Mouse (Mus musculus): ENCODE measurements around the gene Kcnb1.

Gene Kcnb1

GRCm38 (mm10) chr2:167079535-167080257, 110.3 kb downstream of the Kcnb1 start:
- DNase-seq (ENCODE audit: low spot score in 2 of 2): no peak

GRCm38 (mm10) chr2:167078931-167079495, 110.9 kb downstream of the Kcnb1 start:
- no peak for DNase-seq (ENCODE audit: low spot score in 2 of 2)

- no peak for DNase-seq (ENCODE audit: low spot score in 2 of 2)
Observed at GRCm38 (mm10) chr2:167078486-167078885, 111.5 kb downstream of the Kcnb1 start.

GRCm38 (mm10) chr2:167077199-167077962, 112.6 kb downstream of the Kcnb1 start:
- no peak for DNase-seq (ENCODE audit: low spot score in 2 of 2)

DNA sequence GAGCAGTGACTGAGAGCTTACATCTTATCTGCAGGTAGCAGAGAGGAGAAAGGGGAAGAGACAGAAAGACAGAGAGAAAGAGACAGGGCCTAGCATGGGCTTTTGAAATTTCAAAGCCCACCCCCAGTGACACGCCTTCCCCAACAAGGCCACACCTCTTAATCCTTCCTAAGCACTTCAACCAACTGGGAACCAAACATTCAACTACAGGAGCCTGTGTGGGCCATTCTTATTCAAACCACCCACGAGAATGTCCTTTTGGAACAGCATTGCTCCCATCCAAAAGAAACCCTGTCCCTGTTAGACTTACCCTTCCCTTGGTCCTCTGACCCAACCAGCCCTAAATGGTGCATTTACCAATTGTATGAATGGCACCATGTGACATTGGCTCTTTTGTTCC, 113.2 kb downstream of the Kcnb1 start:
- DNase-seq (ENCODE audit: low spot score in 2 of 2): no peak

DNA sequence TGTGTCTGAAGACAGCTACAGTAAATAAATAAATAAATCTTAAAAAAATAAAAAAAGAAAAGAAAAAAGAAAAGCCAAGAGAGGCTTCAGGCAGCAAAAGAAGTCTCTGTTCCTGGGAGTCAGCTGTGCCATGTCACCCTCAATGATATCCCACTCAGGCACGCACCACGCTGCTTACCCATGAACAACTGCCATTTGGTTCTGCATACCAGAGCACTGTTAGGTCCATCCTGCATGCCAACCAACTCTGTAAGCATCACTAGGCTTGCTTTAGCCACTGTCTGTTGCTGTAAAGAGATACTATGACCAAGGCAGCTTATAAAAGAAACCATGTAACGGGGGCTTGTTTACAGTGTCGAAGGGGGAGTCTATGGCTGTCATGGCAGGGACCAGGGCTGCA, 113.6 kb downstream of the Kcnb1 start:
- DNase-seq (ENCODE audit: low spot score in 2 of 2): no peak

GRCm38 (mm10) chr2:167074587-167074986, 115.4 kb downstream of the Kcnb1 start:
- DNase-seq (ENCODE audit: low spot score in 2 of 2): no peak

GRCm38 (mm10) chr2:167071641-167072601, 118.0 kb downstream of the Kcnb1 start:
- peak; percentile 76 to 96 for DNase-seq (ENCODE audit: low spot score in 2 of 2)

GRCm38 (mm10) chr2:167071266-167071640, 118.7 kb downstream of the Kcnb1 start:
- DNase-seq (ENCODE audit: low spot score in 2 of 2): no peak

GRCm38 (mm10) chr2:167070341-167070740, 119.6 kb downstream of the Kcnb1 start:
- no peak for DNase-seq (ENCODE audit: low spot score in 2 of 2)

- no peak for DNase-seq (ENCODE audit: low spot score in 2 of 2)
Observed at GRCm38 (mm10) chr2:167067575-167067974, 122.4 kb downstream of the Kcnb1 start.

- DNase-seq (ENCODE audit: low spot score in 2 of 2): no peak
Observed at GRCm38 (mm10) chr2:167066528-167067516, 123.1 kb downstream of the Kcnb1 start.

DNA sequence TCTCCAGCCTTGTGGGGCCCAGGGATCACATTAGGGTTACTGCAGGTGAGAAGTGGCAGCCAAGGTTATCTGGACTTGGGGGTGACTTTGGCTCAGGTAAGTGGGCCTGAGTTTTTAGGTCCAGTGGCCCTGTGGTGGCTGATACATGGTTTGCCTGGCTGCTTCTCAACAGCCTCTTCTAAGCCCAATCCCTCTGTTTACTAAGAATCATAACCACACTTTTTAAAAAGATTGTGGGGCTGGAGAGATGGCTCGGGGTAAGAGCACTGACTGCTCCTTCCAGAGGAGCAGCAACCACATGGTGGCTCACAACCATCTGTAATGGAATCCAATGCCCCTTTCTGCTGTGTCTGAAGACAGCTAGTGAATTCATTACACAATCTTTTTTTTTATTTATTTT, 123.9 kb downstream of the Kcnb1 start:
- no peak for DNase-seq (ENCODE audit: low spot score in 2 of 2)

DNA sequence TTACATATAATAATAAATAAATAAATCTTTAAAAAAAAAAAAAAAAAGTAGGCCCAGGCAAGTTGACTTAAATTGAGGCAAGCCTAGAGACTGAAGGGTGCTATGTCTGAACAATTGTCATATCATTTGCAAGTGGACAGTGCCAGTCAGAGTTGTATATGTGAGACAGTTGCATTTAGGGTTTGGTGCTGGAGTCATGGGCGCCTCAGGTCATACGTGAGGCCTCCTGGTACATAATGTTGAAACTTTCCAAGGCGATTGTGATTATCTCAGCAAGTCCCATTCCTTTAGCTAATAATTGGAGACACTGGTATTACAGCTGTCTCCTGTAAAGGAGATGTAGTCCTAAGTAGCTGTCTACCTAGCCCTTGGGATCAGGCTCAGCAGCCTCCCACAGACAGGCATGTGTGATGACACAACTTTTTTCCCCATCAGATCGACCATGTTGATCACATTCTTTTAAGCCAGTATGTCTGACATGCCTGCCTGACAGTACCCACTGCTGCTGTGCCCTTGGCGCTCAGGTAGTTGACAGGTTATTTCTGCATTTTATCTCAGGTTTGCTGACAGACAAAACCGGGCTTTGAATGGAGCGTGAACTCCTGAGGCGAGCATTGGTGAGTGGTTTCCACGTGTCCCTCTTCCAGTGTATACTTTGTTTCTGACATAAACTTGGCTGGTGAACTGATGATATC, 125.2 kb downstream of the Kcnb1 start:
- no peak for DNase-seq (ENCODE audit: low spot score in 2 of 2)

- DNase-seq (ENCODE audit: low spot score in 2 of 2): no peak
Observed at GRCm38 (mm10) chr2:167063906-167064496, 126.0 kb downstream of the Kcnb1 start.

- DNase-seq (ENCODE audit: low spot score in 2 of 2): peak; percentile 92 to 98
Observed at GRCm38 (mm10) chr2:167062965-167063880, 126.7 kb downstream of the Kcnb1 start, which contains the start of gene Znfx1. TSS of gene Znfx1 (minus strand) at chr2:167063015.

GRCm38 (mm10) chr2:167062497-167062911, 127.5 kb downstream of the Kcnb1 start:
- DNase-seq (ENCODE audit: low spot score in 2 of 2): peak; percentile 92

GRCm38 (mm10) chr2:167061381-167062034, 128.4 kb downstream of the Kcnb1 start:
- peak in 1 of 2 experiments; percentile 14 for DNase-seq (ENCODE audit: low spot score in 2 of 2)

Data from thymus, postnatal 10 days (tissue).